Mouse (Mus musculus) hindbrain, embryonic 11.5 days (tissue): ENCODE measurements at regions not wholly inside any gene's neighbourhood (a gene's known extent, or its start where the extent isn't known, plus 50 kb on each side); places are given as distances from the start of the nearest gene placed in this dataset.

Experiments
- ATAC-seq: fragments of 200-750 bp; cut with Nextera tagmentation; 2 replicates; pipeline ENCODE4 v1.8.0; 2017; ENCODE audit warnings: mild to moderate bottlenecking, moderate TSS enrichment, moderate library complexity; ENCODE audit not compliant: low FRiP score
- DNase-seq: peaks from one replicate; pipeline ENCODE4 v3.0.0-alpha.2; 2015; ENCODE audit warnings: low spot score
- H3K27ac ChIP-seq: fragments of 300-500 bp; sonication (generic); 2 replicates; pipeline ENCODE4 v1.5.1; 2014; ENCODE audit warnings: mild to moderate bottlenecking, low read depth, low read length
- H3K27me3 ChIP-seq: fragments of 300-500 bp; sonication (generic); 2 replicates; pipeline ENCODE4 v1.6.1; 2014; ENCODE audit warnings: mild to moderate bottlenecking, low read length, moderate library complexity, mixed read lengths; ENCODE audit not compliant: control insufficient read depth, insufficient read depth
- H3K36me3 ChIP-seq: fragments of 300-500 bp; sonication (generic); 2 replicates; pipeline ENCODE4 v1.6.1; 2014; ENCODE audit warnings: mild to moderate bottlenecking, low read length, moderate library complexity, mixed read lengths; ENCODE audit not compliant: control insufficient read depth, insufficient read depth
- H3K4me1 ChIP-seq: fragments of 300-500 bp; sonication (generic); replicated peaks from 2 replicates; pipeline ENCODE4 v1.6.1; 2014; ENCODE audit warnings: low read length, mixed read lengths; ENCODE audit not compliant: control insufficient read depth, insufficient read depth
- H3K4me2 ChIP-seq: fragments of 300-500 bp; sonication (generic); replicated peaks from 2 replicates; pipeline ENCODE4 v1.6.1; 2014; ENCODE audit warnings: mild to moderate bottlenecking, low read depth, low read length
- H3K4me3 ChIP-seq: fragments of 300-500 bp; sonication (generic); 2 replicates; pipeline ENCODE4 v1.5.1; 2014; ENCODE audit warnings: low read depth, low read length
- H3K9ac ChIP-seq: fragments of 300-500 bp; sonication (generic); 2 replicates; pipeline ENCODE4 v1.6.1; 2014; ENCODE audit warnings: low read depth, low read length
- H3K9me3 ChIP-seq: fragments of 300-500 bp; sonication (generic); 2 replicates; pipeline ENCODE4 v1.6.1; 2016; ENCODE audit warnings: low read length; ENCODE audit not compliant: control insufficient read depth
- WGBS: fragments of 180-500 bp; shearing (Covaris S2); extraction: QIAGEN DNeasy Blood & Tissue Kit; methylation state at CpG from one replicate; pipeline ENCODE4 v1.1.7; 2014; 5-methylcytosine and 5-hydroxymethylcytosine counted together

- 48% methylated on average over 15 of the region's 16 CpGs for WGBS
- Histone ChIP-seq H3K4me1 (0 out of 2 replicates have a peak, but pooled peaks cover 5% of the 10 kb centered on the region), H3K9ac (no peak overlapping the region), H3K36me3 (no peaks in the 10 kb centered on the region), H3K4me3 (no peak overlapping the region), H3K4me2 (0 out of 2 replicates have a peak overlapping the region, but pooled peaks have one; percentile 19), H3K27ac (no peak overlapping the region), H3K9me3 (no peaks in the 10 kb centered on the region), H3K27me3 (no peaks in the 10 kb centered on the region)
- ATAC-seq (peak; percentile 77), DNase-seq (peak; percentile 49)
Observed at GRCm38 (mm10) chr12:52435795-52436211, 68.0 kb upstream of the Arhgap5 start.

GRCm38 (mm10) chr12:52436941-52437340, 66.8 kb upstream of the Arhgap5 start:
- no peak for ATAC-seq
- H3K4me1 ChIP-seq: 0 out of 2 replicates have a peak, but pooled peaks cover 5% of the 10 kb centered on the region
- H3K9ac ChIP-seq: no peak overlapping the region
- WGBS: 87% methylated on average over 4 of the region's 4 CpGs
- H3K36me3 ChIP-seq: no peaks in the 10 kb centered on the region
- H3K27ac ChIP-seq: no peak overlapping the region
- no peak overlapping the region for H3K4me2 ChIP-seq
- no peak for DNase-seq
- H3K27me3 ChIP-seq: no peaks in the 10 kb centered on the region
- no peak overlapping the region for H3K4me3 ChIP-seq
- no peaks in the 10 kb centered on the region for H3K9me3 ChIP-seq

- Histone ChIP-seq H3K4me1 (0 out of 2 replicates have a peak, but pooled peaks cover 5% of the 10 kb centered on the region), H3K4me2 (no peak overlapping the region), H3K9ac (no peak overlapping the region), H3K36me3 (no peaks in the 10 kb centered on the region), H3K27me3 (no peaks in the 10 kb centered on the region), H3K9me3 (no peaks in the 10 kb centered on the region), H3K4me3 (no peak overlapping the region), H3K27ac (no peak overlapping the region)
- 92% methylated on average over 1 of the region's 1 CpGs for WGBS
- no peak for DNase-seq
- no peak for ATAC-seq
Observed at GRCm38 (mm10) chr12:52439241-52439640, 64.5 kb upstream of the Arhgap5 start.

GRCm38 (mm10) chr12:52440868-52441365, 62.9 kb upstream of the Arhgap5 start:
- no peaks in the 10 kb centered on the region for H3K27me3 ChIP-seq

GRCm38 (mm10) chr12:52442337-52442736, 61.4 kb upstream of the Arhgap5 start:
- Histone ChIP-seq H3K9ac (no peak overlapping the region), H3K4me2 (no peak overlapping the region), H3K4me3 (no peak overlapping the region), H3K27ac (no peak overlapping the region), H3K4me1 (no peaks in the 10 kb centered on the region), H3K9me3 (no peaks in the 10 kb centered on the region), H3K36me3 (no peaks in the 10 kb centered on the region), H3K27me3 (no peaks in the 10 kb centered on the region)
- DNase-seq (no peak), ATAC-seq (no peak)
- 94% methylated on average over 5 of the region's 5 CpGs for WGBS

More at GRCm38 (mm10) chr12:52440868-52441365, 62.9 kb upstream of the Arhgap5 start:
- Histone ChIP-seq H3K27ac (no peak overlapping the region), H3K4me1 (no peaks in the 10 kb centered on the region), H3K36me3 (no peaks in the 10 kb centered on the region), H3K4me3 (no peak overlapping the region), H3K4me2 (no peak overlapping the region), H3K9me3 (no peaks in the 10 kb centered on the region), H3K9ac (no peak overlapping the region)
- DNase-seq (no peak), ATAC-seq (no peak)
- WGBS: 78% methylated on average over 7 of the region's 7 CpGs

GRCm38 (mm10) chr12:52445731-52446130, 58.0 kb upstream of the Arhgap5 start:
- Histone ChIP-seq H3K9me3 (no peaks in the 10 kb centered on the region), H3K27me3 (no peaks in the 10 kb centered on the region), H3K27ac (no peak overlapping the region), H3K4me1 (no peaks in the 10 kb centered on the region), H3K4me2 (no peak overlapping the region), H3K4me3 (no peak overlapping the region), H3K9ac (no peak overlapping the region), H3K36me3 (no peaks in the 10 kb centered on the region)
- no peak for DNase-seq
- no peak for ATAC-seq
- 65% methylated on average over 2 of the region's 2 CpGs for WGBS

GRCm38 (mm10) chr12:52446501-52446900, 57.3 kb upstream of the Arhgap5 start:
- WGBS: 82% methylated on average over 7 of the region's 7 CpGs
- Histone ChIP-seq H3K4me3 (no peak overlapping the region), H3K9ac (no peak overlapping the region), H3K27me3 (no peaks in the 10 kb centered on the region), H3K4me2 (no peak overlapping the region), H3K4me1 (no peaks in the 10 kb centered on the region), H3K9me3 (no peaks in the 10 kb centered on the region), H3K36me3 (no peaks in the 10 kb centered on the region), H3K27ac (no peak overlapping the region)
- ATAC-seq (no peak), DNase-seq (no peak)

GRCm38 (mm10) chr12:52447482-52447881, 56.3 kb upstream of the Arhgap5 start:
- H3K36me3 ChIP-seq: no peaks in the 10 kb centered on the region
- no peaks in the 10 kb centered on the region for H3K27me3 ChIP-seq
- H3K4me1 ChIP-seq: no peaks in the 10 kb centered on the region
- DNase-seq: no peak
- WGBS: 69% methylated on average over 5 of the region's 5 CpGs
- no peak for ATAC-seq
- H3K4me2 ChIP-seq: no peak overlapping the region
- H3K9ac ChIP-seq: no peak overlapping the region
- no peak overlapping the region for H3K27ac ChIP-seq
- no peaks in the 10 kb centered on the region for H3K9me3 ChIP-seq
- no peak overlapping the region for H3K4me3 ChIP-seq

GRCm38 (mm10) chr12:52448218-52448617, 55.6 kb upstream of the Arhgap5 start:
- Histone ChIP-seq H3K9ac (no peak overlapping the region), H3K36me3 (no peaks in the 10 kb centered on the region), H3K9me3 (no peaks in the 10 kb centered on the region), H3K27ac (no peak overlapping the region), H3K27me3 (no peaks in the 10 kb centered on the region), H3K4me2 (no peak overlapping the region), H3K4me3 (no peak overlapping the region), H3K4me1 (no peaks in the 10 kb centered on the region)
- ATAC-seq (no peak), DNase-seq (no peak)
- 87% methylated on average over 1 of the region's 1 CpGs for WGBS
